Mouse (Mus musculus): ENCODE data around the gene Lbhd2. TPM values are rescaled to one million over a fixed set of nuclear protein-coding genes. Genes with fewer than 3 reads are reported as not detected.

The Lbhd2 gene
- total and polyA plus RNA-seq, 3 experiments: not detected

DNA sequence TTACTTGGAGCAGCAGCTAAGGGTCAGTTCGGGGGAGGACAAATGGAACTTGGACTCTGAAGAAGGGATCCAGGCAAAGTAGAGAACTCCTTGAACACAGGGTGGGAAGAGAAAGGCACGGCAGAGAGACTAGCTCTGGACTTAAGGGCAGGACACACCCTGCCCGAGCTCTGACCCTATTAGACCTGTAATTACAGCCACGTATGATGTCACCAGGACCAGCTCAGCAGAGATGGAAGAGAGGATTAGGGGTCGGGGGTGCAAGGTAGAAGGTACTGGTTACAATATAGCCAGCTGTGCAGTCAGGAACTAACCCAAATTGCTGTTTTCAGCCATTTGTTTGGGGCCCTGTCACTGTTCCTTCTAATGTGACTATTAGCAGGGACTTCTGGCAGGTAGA lies 16.2 kb downstream of the Lbhd2 start:
- no peak for DNase-seq (ENCODE audit: low read depth, low spot score)
- Histone ChIP-seq H3K27me3 (ENCODE audit: control insufficient read depth in 1 of 2, insufficient read depth in 2 of 2, low read length in 2 of 2) (no peaks in the 10 kb centered on the region), H3K27ac (ENCODE audit: control insufficient read depth, low read depth, low read length) (no peak overlapping the region), H3K36me3 (ENCODE audit: control insufficient read depth in 1 of 2, insufficient read depth in 2 of 2, low read length in 2 of 2) (no peaks in the 10 kb centered on the region), H3K4me3 (ENCODE audit: control insufficient read depth in 1 of 2, insufficient read depth in 1 of 2, low read depth in 2 of 2, low read length in 2 of 2) (no peak overlapping the region), H3K79me2 (ENCODE audit: control insufficient read depth, insufficient read depth, low read length, poor library complexity) (no peaks in the 10 kb centered on the region), H3K9me3 (replicated peaks; ENCODE audit: insufficient read depth, low read length) (no peaks in the 10 kb centered on the region), H3K9ac (ENCODE audit: control insufficient read depth, low read depth, low read length, poor library complexity, severe bottlenecking) (no peak overlapping the region), H3K4me1 (ENCODE audit: control insufficient read depth in 1 of 2, insufficient read depth in 2 of 2, low read length in 2 of 2) (peaks cover 0 to 13% of the 10 kb centered on the region in 2 experiments; a peak in 3 of 4 replicates)
- TF ChIP-seq KAT2A (conservative IDR thresholded peaks at IDR 0.05; ENCODE audit: low read depth, low read length) (no peak), GABPA (IDR thresholded peaks at IDR 0.05; ENCODE audit: low read depth, low read length) (no peak), SIN3A (IDR thresholded peaks at IDR 0.05; ENCODE audit: low read length) (no peak), NELFE (IDR thresholded peaks at IDR 0.05; ENCODE audit: low read depth, low read length) (no peak), MAFK (IDR thresholded peaks at IDR 0.05; ENCODE audit: borderline replicate concordance, low read depth, low read length) (no peak), MXI1 (IDR thresholded peaks at IDR 0.05; ENCODE audit: low read depth, low read length) (no peak), POLR2AphosphoS2 (IDR thresholded peaks at IDR 0.05; ENCODE audit: low read length) (no peak)

- no peaks in the 10 kb centered on the region for H3K9me3 ChIP-seq (replicated peaks; ENCODE audit: insufficient read depth, low read length)
- H3K36me3 ChIP-seq (ENCODE audit: control insufficient read depth in 1 of 2, insufficient read depth in 2 of 2, low read length in 2 of 2): no peaks in the 10 kb centered on the region
- H3K27me3 ChIP-seq (ENCODE audit: control insufficient read depth in 1 of 2, insufficient read depth in 2 of 2, low read length in 2 of 2): no peaks in the 10 kb centered on the region
- H3K27ac ChIP-seq (ENCODE audit: control insufficient read depth, low read depth, low read length): no peak overlapping the region
- H3K9ac ChIP-seq (ENCODE audit: control insufficient read depth, low read depth, low read length, poor library complexity, severe bottlenecking): no peak overlapping the region
- DNase-seq (ENCODE audit: low read depth, low spot score): no peak
- H3K4me3 ChIP-seq (ENCODE audit: control insufficient read depth in 1 of 2, insufficient read depth in 1 of 2, low read depth in 2 of 2, low read length in 2 of 2): no peak overlapping the region
- TF ChIP-seq CHD2 (IDR thresholded peaks at IDR 0.05; ENCODE audit: low read length) (no peak), NELFE (IDR thresholded peaks at IDR 0.05; ENCODE audit: low read depth, low read length) (no peak)
- H3K79me2 ChIP-seq (ENCODE audit: control insufficient read depth, insufficient read depth, low read length, poor library complexity): no peaks in the 10 kb centered on the region
- peaks cover 0 to 13% of the 10 kb centered on the region in 2 experiments; a peak in 3 of 4 replicates for H3K4me1 ChIP-seq (ENCODE audit: control insufficient read depth in 1 of 2, insufficient read depth in 2 of 2, low read length in 2 of 2)
Observed at GRCm38 (mm10) chr12:111423570-111424129, 17.0 kb downstream of the Lbhd2 start.

DNA sequence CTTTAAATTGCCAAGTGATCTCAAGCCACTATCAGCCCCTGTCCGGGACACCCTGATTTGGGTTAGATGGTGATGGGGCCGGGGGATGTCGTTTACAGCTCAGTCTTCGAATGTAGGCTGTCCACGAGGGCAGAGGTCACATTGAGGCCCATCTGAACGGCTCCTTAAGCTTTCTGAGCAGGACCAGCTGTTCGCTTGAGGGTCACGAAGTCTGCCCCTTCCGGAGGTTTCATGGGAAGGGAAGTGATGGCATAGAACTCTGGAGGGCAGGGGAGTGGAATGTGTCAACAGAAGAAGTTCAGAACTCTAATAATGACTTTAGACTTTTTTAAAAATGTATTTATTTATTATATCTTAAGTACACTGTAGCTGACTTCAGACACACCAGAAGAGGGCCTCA lies 17.9 kb downstream of the Lbhd2 start:
- H3K79me2 ChIP-seq (ENCODE audit: control insufficient read depth, insufficient read depth, low read length, poor library complexity): no peaks in the 10 kb centered on the region
- H3K4me1 ChIP-seq (ENCODE audit: control insufficient read depth in 1 of 2, insufficient read depth in 2 of 2, low read length in 2 of 2): peaks cover 0 to 13% of the 10 kb centered on the region in 2 experiments; a peak in 3 of 4 replicates
- no peaks in the 10 kb centered on the region for H3K36me3 ChIP-seq (ENCODE audit: control insufficient read depth in 1 of 2, insufficient read depth in 2 of 2, low read length in 2 of 2)
- no peaks in the 10 kb centered on the region for H3K27me3 ChIP-seq (ENCODE audit: control insufficient read depth in 1 of 2, insufficient read depth in 2 of 2, low read length in 2 of 2)
- no peak overlapping the region for H3K9ac ChIP-seq (ENCODE audit: control insufficient read depth, low read depth, low read length, poor library complexity, severe bottlenecking)
- no peak overlapping the region for H3K4me3 ChIP-seq (ENCODE audit: control insufficient read depth in 1 of 2, insufficient read depth in 1 of 2, low read depth in 2 of 2, low read length in 2 of 2)
- H3K9me3 ChIP-seq (replicated peaks; ENCODE audit: insufficient read depth, low read length): no peaks in the 10 kb centered on the region
- H3K27ac ChIP-seq (ENCODE audit: control insufficient read depth, low read depth, low read length): no peak overlapping the region
- DNase-seq (ENCODE audit: low read depth, low spot score): no peak
- no peak for TF ChIP-seq MYB (IDR thresholded peaks at IDR 0.05; ENCODE audit: low read depth, low read length)

DNA sequence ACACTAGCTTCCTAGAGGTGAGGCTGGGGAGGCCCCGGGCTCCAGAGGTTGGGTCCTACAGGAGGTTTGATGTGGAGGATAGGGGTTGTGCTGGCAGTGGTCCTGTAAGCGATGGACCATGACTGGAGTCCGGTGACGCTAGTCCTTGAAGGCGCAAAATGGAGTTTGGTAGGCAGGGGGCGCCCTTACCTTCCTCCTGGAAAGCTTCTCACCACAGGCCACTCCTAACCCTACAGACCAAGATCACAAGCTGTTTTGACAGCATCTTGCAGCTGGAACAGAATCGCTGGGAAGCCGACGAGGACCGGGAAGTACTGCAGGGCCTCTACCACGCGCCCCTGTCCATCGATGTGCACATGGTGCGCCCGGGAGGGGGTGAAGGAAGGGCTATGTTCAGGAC lies 18.6 kb downstream of the Lbhd2 start:
- no peaks in the 10 kb centered on the region for H3K36me3 ChIP-seq (ENCODE audit: control insufficient read depth in 1 of 2, insufficient read depth in 2 of 2, low read length in 2 of 2)
- H3K4me1 ChIP-seq (ENCODE audit: control insufficient read depth in 1 of 2, insufficient read depth in 2 of 2, low read length in 2 of 2): peaks cover 0 to 12% of the 10 kb centered on the region in 2 experiments; a peak in 3 of 4 replicates
- H3K4me3 ChIP-seq (ENCODE audit: control insufficient read depth in 1 of 2, insufficient read depth in 1 of 2, low read depth in 2 of 2, low read length in 2 of 2): no peak overlapping the region
- H3K9me3 ChIP-seq (replicated peaks; ENCODE audit: insufficient read depth, low read length): no peaks in the 10 kb centered on the region
- H3K27ac ChIP-seq (ENCODE audit: control insufficient read depth, low read depth, low read length): no peak overlapping the region
- peak; percentile 79 for DNase-seq (ENCODE audit: low read depth, low spot score)
- H3K9ac ChIP-seq (ENCODE audit: control insufficient read depth, low read depth, low read length, poor library complexity, severe bottlenecking): no peak overlapping the region
- no peaks in the 10 kb centered on the region for H3K79me2 ChIP-seq (ENCODE audit: control insufficient read depth, insufficient read depth, low read length, poor library complexity)
- TF ChIP-seq CTCF (IDR thresholded peaks at IDR 0.05 in 2 of 3, conservative IDR thresholded peaks at IDR 0.05 in 1 of 3; ENCODE audit: control insufficient read depth in 1 of 3, insufficient read depth in 1 of 3, low read depth in 2 of 3, low read length in 3 of 3, poor library complexity in 1 of 3, severe bottlenecking in 1 of 3): peak; percentile 62 to 94 (median 86)
- no peak for TF ChIP-seq CHD2 (IDR thresholded peaks at IDR 0.05; ENCODE audit: low read length)
- TF ChIP-seq ZC3H11A (IDR thresholded peaks at IDR 0.05; ENCODE audit: low read depth, low read length): peak; percentile 84
- peak; percentile 83 for TF ChIP-seq RAD21 (IDR thresholded peaks at IDR 0.05; ENCODE audit: low read depth, low read length)
- peak; percentile 90 for TF ChIP-seq SMC3 (IDR thresholded peaks at IDR 0.05; ENCODE audit: low read depth, low read length)
- no peaks in the 10 kb centered on the region for H3K27me3 ChIP-seq (ENCODE audit: control insufficient read depth in 1 of 2, insufficient read depth in 2 of 2, low read length in 2 of 2)

Data from MEL (cell line).